Mouse (Mus musculus): Measurements from ENCODE around the gene Klc2. TPM values are rescaled to one million over a fixed set of nuclear protein-coding genes. Genes with fewer than 3 reads are reported as not detected.
A peak's percentile ranks its signal among the peaks of the same experiment; 100 is the strongest.

The Klc2 gene
- total RNA-seq, 2 experiments from 2014 or later, result 27.2 to 28.7 TPM

GRCm38 (mm10) chr19:5072389-5073019 lies 45.9 kb downstream of the Klc2 start:
- no peak for DNase-seq

GRCm38 (mm10) chr19:5071545-5072369 lies 46.6 kb downstream of the Klc2 start:
- peak; percentile 56 for DNase-seq

- no peak for DNase-seq
Observed at GRCm38 (mm10) chr19:5071077-5071476, 47.3 kb downstream of the Klc2 start.

GRCm38 (mm10) chr19:5069978-5070377 lies 48.4 kb downstream of the Klc2 start:
- no peak for DNase-seq

- no peak for DNase-seq
Observed at GRCm38 (mm10) chr19:5069486-5069885, 48.9 kb downstream of the Klc2 start.

GRCm38 (mm10) chr19:5068570-5069234 lies 49.7 kb downstream of the Klc2 start:
- DNase-seq, result peak; percentile 32

- DNase-seq, result peak; percentile 84
Observed at GRCm38 (mm10) chr19:5067867-5068569, 50.3 kb downstream of the Klc2 start, which contains the start of gene Cd248. Gene Cd248, plus strand, starts transcription at chr19:5068078.

- DNase-seq, result no peak
Observed at GRCm38 (mm10) chr19:5067040-5067799, 51.1 kb downstream of the Klc2 start.

- no peak for DNase-seq
Observed at GRCm38 (mm10) chr19:5065104-5065503, 53.3 kb downstream of the Klc2 start.

GRCm38 (mm10) chr19:5062446-5062845 lies 55.9 kb downstream of the Klc2 start:
- peak; percentile 43 for DNase-seq

GRCm38 (mm10) chr19:5062041-5062440 lies 56.3 kb downstream of the Klc2 start:
- DNase-seq, result no peak

GRCm38 (mm10) chr19:5060365-5061330 lies 57.7 kb downstream of the Klc2 start:
- DNase-seq, result no peak

- DNase-seq, result peak; percentile 34
Observed at GRCm38 (mm10) chr19:5058801-5059771, 59.3 kb downstream of the Klc2 start.

GRCm38 (mm10) chr19:5057876-5058775 lies 60.2 kb downstream of the Klc2 start:
- DNase-seq, result no peak
